Mouse (Mus musculus): ENCODE results near the gene G2e3. TPM values are rescaled to one million over a fixed set of nuclear protein-coding genes. Genes with fewer than 3 reads are reported as not detected.

G2e3 gene
- polyA plus RNA-seq (2016; fragmentation: Nextera tagmentation; extraction: Ambion mirVana): 23.3 and 27.8 TPM in 2 replicates

- Histone ChIP-seq H3K36me3 (peaks cover 20% of the 10 kb centered on the region), H3K9me3 (no peaks in the 10 kb centered on the region), H3K4me1 (0 out of 2 replicates have a peak, but pooled peaks cover 4% of the 10 kb centered on the region), H3K27me3 (ENCODE audit: insufficient read depth, poor library complexity, severe bottlenecking) (no peaks in the 10 kb centered on the region), H3K27ac (peak within 1 kb of the TSS; percentile 97), H3K4me3 (peak within 1 kb of the TSS; percentile 85)
- WGBS: under 1% methylated on average over 70 of the region's 70 CpGs
- peak; percentile 98 for DNase-seq (ENCODE audit: low spot score)
These were observed at the start of gene G2e3 for GRCm38 (mm10) chr12:51347988-51348697. Gene G2e3 (plus strand): TSS chr12:51348061.

- H3K27me3 ChIP-seq (ENCODE audit: insufficient read depth, poor library complexity, severe bottlenecking): no peaks in the 10 kb centered on the region
- H3K27ac ChIP-seq: no peak overlapping the region
- no peaks in the 10 kb centered on the region for H3K9me3 ChIP-seq
- WGBS: 96% methylated on average over 3 of the region's 3 CpGs
- no peak for DNase-seq (ENCODE audit: low spot score)
- no peak overlapping the region for H3K4me3 ChIP-seq
- H3K36me3 ChIP-seq: no peaks in the 10 kb centered on the region
- H3K4me1 ChIP-seq: no peaks in the 10 kb centered on the region
These were observed 24.3 kb upstream of the G2e3 start for GRCm38 (mm10) chr12:51323604-51324003.

GRCm38 (mm10) chr12:51326819-51327218, 21.0 kb upstream of the G2e3 start:
- 85% methylated on average over 3 of the region's 3 CpGs for WGBS
- no peak overlapping the region for H3K4me3 ChIP-seq
- no peaks in the 10 kb centered on the region for H3K4me1 ChIP-seq
- H3K27ac ChIP-seq: no peak overlapping the region
- no peak for DNase-seq (ENCODE audit: low spot score)
- no peaks in the 10 kb centered on the region for H3K27me3 ChIP-seq (ENCODE audit: insufficient read depth, poor library complexity, severe bottlenecking)
- no peaks in the 10 kb centered on the region for H3K9me3 ChIP-seq
- no peaks in the 10 kb centered on the region for H3K36me3 ChIP-seq

- no peak overlapping the region for H3K27ac ChIP-seq
- H3K27me3 ChIP-seq (ENCODE audit: insufficient read depth, poor library complexity, severe bottlenecking): no peaks in the 10 kb centered on the region
- H3K36me3 ChIP-seq: no peaks in the 10 kb centered on the region
- H3K9me3 ChIP-seq: no peaks in the 10 kb centered on the region
- WGBS: 85% methylated on average over 1 of the region's 1 CpGs
- no peak for DNase-seq (ENCODE audit: low spot score)
- no peaks in the 10 kb centered on the region for H3K4me1 ChIP-seq
- H3K4me3 ChIP-seq: no peak overlapping the region
These were observed 10.8 kb upstream of the G2e3 start for GRCm38 (mm10) chr12:51337014-51337413.

- H3K4me3 ChIP-seq: no peak overlapping the region
- 44% methylated on average over 4 of the region's 4 CpGs for WGBS
- H3K36me3 ChIP-seq: 0 out of 2 replicates have a peak, but pooled peaks cover 4% of the 10 kb centered on the region
- no peaks in the 10 kb centered on the region for H3K27me3 ChIP-seq (ENCODE audit: insufficient read depth, poor library complexity, severe bottlenecking)
- DNase-seq (ENCODE audit: low spot score): no peak
- no peak overlapping the region for H3K27ac ChIP-seq
- 0 out of 2 replicates have a peak, but pooled peaks cover 4% of the 10 kb centered on the region for H3K4me1 ChIP-seq
- H3K9me3 ChIP-seq: no peaks in the 10 kb centered on the region
These were observed 1.7 kb upstream of the G2e3 start for GRCm38 (mm10) chr12:51346121-51346520.

GRCm38 (mm10) chr12:51348698-51348998, 787 bp downstream of the G2e3 start:
- no peaks in the 10 kb centered on the region for H3K9me3 ChIP-seq
- DNase-seq (ENCODE audit: low spot score): no peak
- H3K4me1 ChIP-seq: 0 out of 2 replicates have a peak, but pooled peaks cover 4% of the 10 kb centered on the region
- WGBS: 1% methylated on average over 10 of the region's 10 CpGs
- peaks cover 24% of the 10 kb centered on the region for H3K36me3 ChIP-seq
- H3K27me3 ChIP-seq (ENCODE audit: insufficient read depth, poor library complexity, severe bottlenecking): no peaks in the 10 kb centered on the region
- H3K27ac ChIP-seq: peak overlapping the region; percentile 97
- peak overlapping the region; percentile 85 for H3K4me3 ChIP-seq

- Histone ChIP-seq H3K4me3 (no peak overlapping the region), H3K27ac (no peak overlapping the region), H3K9me3 (no peaks in the 10 kb centered on the region), H3K4me1 (no peaks in the 10 kb centered on the region), H3K36me3 (peaks cover 87% of the 10 kb centered on the region), H3K27me3 (ENCODE audit: insufficient read depth, poor library complexity, severe bottlenecking) (no peaks in the 10 kb centered on the region)
- 73% methylated on average over 8 of the region's 8 CpGs for WGBS
- DNase-seq (ENCODE audit: low spot score): no peak
These were observed 7.4 kb downstream of the G2e3 start for GRCm38 (mm10) chr12:51355296-51355695.

GRCm38 (mm10) chr12:51361294-51361693, 13.4 kb downstream of the G2e3 start:
- no peaks in the 10 kb centered on the region for H3K4me1 ChIP-seq
- H3K4me3 ChIP-seq: no peak overlapping the region
- no peak for DNase-seq (ENCODE audit: low spot score)
- no peaks in the 10 kb centered on the region for H3K9me3 ChIP-seq
- H3K27me3 ChIP-seq (ENCODE audit: insufficient read depth, poor library complexity, severe bottlenecking): no peaks in the 10 kb centered on the region
- no peak overlapping the region for H3K27ac ChIP-seq
- peaks cover 88% of the 10 kb centered on the region for H3K36me3 ChIP-seq

- no peaks in the 10 kb centered on the region for H3K27me3 ChIP-seq (ENCODE audit: insufficient read depth, poor library complexity, severe bottlenecking)
- no peak overlapping the region for H3K27ac ChIP-seq
- 97% methylated on average over 1 of the region's 1 CpGs for WGBS
- no peak for DNase-seq (ENCODE audit: low spot score)
- peaks cover 89% of the 10 kb centered on the region for H3K36me3 ChIP-seq
- no peaks in the 10 kb centered on the region for H3K4me1 ChIP-seq
- H3K9me3 ChIP-seq: no peaks in the 10 kb centered on the region
- H3K4me3 ChIP-seq: no peak overlapping the region
These were observed 15.0 kb downstream of the G2e3 start for GRCm38 (mm10) chr12:51362898-51363297.

GRCm38 (mm10) chr12:51368504-51368903, 20.6 kb downstream of the G2e3 start:
- H3K36me3 ChIP-seq: peaks cover 84% of the 10 kb centered on the region
- no peaks in the 10 kb centered on the region for H3K9me3 ChIP-seq
- H3K27me3 ChIP-seq (ENCODE audit: insufficient read depth, poor library complexity, severe bottlenecking): no peaks in the 10 kb centered on the region
- no peak for DNase-seq (ENCODE audit: low spot score)
- H3K4me1 ChIP-seq: no peaks in the 10 kb centered on the region
- H3K27ac ChIP-seq: no peak overlapping the region
- no peak overlapping the region for H3K4me3 ChIP-seq
- 96% methylated on average over 3 of the region's 3 CpGs for WGBS

- WGBS: 1% methylated on average over 34 of the region's 34 CpGs
- H3K4me3 ChIP-seq: peak within 1 kb of the TSS; percentile 72
- H3K27me3 ChIP-seq (ENCODE audit: insufficient read depth, poor library complexity, severe bottlenecking): no peaks in the 10 kb centered on the region
These were observed 29.4 kb downstream of the G2e3 start, which contains the start of gene Scfd1 for GRCm38 (mm10) chr12:51377003-51377887. Gene Scfd1 (plus strand): TSS chr12:51377510.

GRCm38 (mm10) chr12:51377888-51378190, 30.0 kb downstream of the G2e3 start:
- peak overlapping the region; percentile 95 for H3K27ac ChIP-seq
- WGBS: 20% methylated on average over 6 of the region's 6 CpGs
- DNase-seq (ENCODE audit: low spot score): no peak

More at GRCm38 (mm10) chr12:51377003-51377887, 29.4 kb downstream of the G2e3 start, which contains the start of gene Scfd1:
- Histone ChIP-seq H3K27ac (peak within 1 kb of the TSS; percentile 95), H3K4me1 (no peaks in the 10 kb centered on the region), H3K36me3 (peaks cover 34% of the 10 kb centered on the region), H3K9me3 (no peaks in the 10 kb centered on the region)
- DNase-seq (ENCODE audit: low spot score): peak; percentile 98

GRCm38 (mm10) chr12:51399871-51400270, 52.0 kb downstream of the G2e3 start:
- Histone ChIP-seq H3K4me3 (no peak overlapping the region), H3K27me3 (ENCODE audit: insufficient read depth, poor library complexity, severe bottlenecking) (no peaks in the 10 kb centered on the region), H3K9me3 (no peaks in the 10 kb centered on the region), H3K36me3 (peaks cover 74% of the 10 kb centered on the region), H3K27ac (no peak overlapping the region), H3K4me1 (no peaks in the 10 kb centered on the region)
- 95% methylated on average over 6 of the region's 6 CpGs for WGBS
- no peak for DNase-seq (ENCODE audit: low spot score)

More at GRCm38 (mm10) chr12:51377888-51378190, 30.0 kb downstream of the G2e3 start:
- Histone ChIP-seq H3K4me3 (peak overlapping the region; percentile 72), H3K9me3 (no peaks in the 10 kb centered on the region), H3K27me3 (ENCODE audit: insufficient read depth, poor library complexity, severe bottlenecking) (no peaks in the 10 kb centered on the region), H3K36me3 (peaks cover 33% of the 10 kb centered on the region), H3K4me1 (no peaks in the 10 kb centered on the region)

Data from heart, embryonic 10.5 days (tissue).